Mouse (Mus musculus) embryonic facial prominence, embryonic 15.5 days (tissue): ENCODE results near the gene Nab1. TPM values are rescaled to one million over a fixed set of nuclear protein-coding genes. Genes with fewer than 3 reads are reported as not detected.
"Not testable (repeated sequence)": the region's sequence is repeated elsewhere in the genome, so short reads cannot be mapped to it uniquely, and the experiment has no call there.

Experiments used
- ATAC-seq: fragments of 200-750 bp; cut with Nextera tagmentation; 2 replicates; pipeline ENCODE4 v1.8.0; 2017; ENCODE audit warnings: low read depth, moderate TSS enrichment; ENCODE audit not compliant: insufficient number of reproducible peaks, low FRiP score, low TSS enrichment
- H3K27ac ChIP-seq: fragments of 300-500 bp; sonication (generic); replicated peaks from 2 replicates; pipeline ENCODE4 v1.5.1; 2015; ENCODE audit warnings: mild to moderate bottlenecking, inconsistent platforms
- H3K27me3 ChIP-seq: fragments of 300-500 bp; sonication (generic); 2 replicates; pipeline ENCODE4 v1.6.1; 2015; ENCODE audit warnings: inconsistent platforms
- H3K36me3 ChIP-seq: fragments of 300-500 bp; sonication (generic); 2 replicates; pipeline ENCODE4 v1.6.1; 2015; ENCODE audit warnings: mild to moderate bottlenecking, inconsistent platforms
- H3K4me1 ChIP-seq: fragments of 300-500 bp; sonication (generic); 2 replicates; pipeline ENCODE4 v1.6.1; 2015; ENCODE audit warnings: inconsistent platforms
- H3K4me2 ChIP-seq: fragments of 300-500 bp; sonication (generic); replicated peaks from 2 replicates; pipeline ENCODE4 v1.6.1; 2015; ENCODE audit warnings: mild to moderate bottlenecking, inconsistent platforms
- H3K4me3 ChIP-seq: fragments of 300-500 bp; sonication (generic); replicated peaks from 2 replicates; pipeline ENCODE4 v1.5.1; 2015; ENCODE audit warnings: mild to moderate bottlenecking, inconsistent platforms
- H3K9ac ChIP-seq: fragments of 300-500 bp; sonication (generic); 2 replicates; pipeline ENCODE4 v1.6.1; 2015; ENCODE audit warnings: inconsistent platforms
- H3K9me3 ChIP-seq: fragments of 300-500 bp; sonication (generic); replicated peaks from 2 replicates; pipeline ENCODE4 v1.6.1; 2016; ENCODE audit warnings: inconsistent platforms
- WGBS: fragments of 180-500 bp; shearing (Covaris S2); methylation state at CpG from one replicate; pipeline ENCODE4 v1.1.7; 2015; 5-methylcytosine and 5-hydroxymethylcytosine counted together
- polyA plus RNA-seq: library from polyadenylated mRNA; unstranded; fragments of >200 nt; fragmentation: Nextera tagmentation; extraction: Ambion mirVana; gene quantifications from 2 replicates; pipeline ENCODE4 v1.2.1, GENCODE M21; 2015

Nab1 gene
- 25.9 and 26.3 TPM in 2 replicates for polyA plus RNA-seq

- Histone ChIP-seq H3K9me3 (no peaks in the 10 kb centered on the region), H3K9ac (peak within 1 kb of the TSS; percentile 85), H3K27me3 (no peaks in the 10 kb centered on the region), H3K27ac (peak within 1 kb of the TSS; percentile 94), H3K4me1 (peaks cover 15% of the 10 kb centered on the region), H3K4me3 (peak within 1 kb of the TSS; percentile 82), H3K4me2 (peak within 1 kb of the TSS; percentile 69), H3K36me3 (no peaks in the 10 kb centered on the region)
- WGBS, result 3% methylated on average over 33 of the region's 80 CpGs
- ATAC-seq, result peak; percentile 87
Observed at GRCm38 (mm10) chr1:52500314-52500981, at the start of gene Nab1. TSS of gene Nab1 (minus strand) at chr1:52500679.

GRCm38 (mm10) chr1:52547451-52547850, 47.0 kb upstream of the Nab1 start:
- no peaks in the 10 kb centered on the region for H3K36me3 ChIP-seq
- no peaks in the 10 kb centered on the region for H3K4me1 ChIP-seq
- no peaks in the 10 kb centered on the region; the same call in 1 of the 2 replicates for H3K9me3 ChIP-seq
- H3K9ac ChIP-seq, result no peak overlapping the region
- ATAC-seq, result no peak
- 72% methylated on average over 5 of the region's 5 CpGs for WGBS
- H3K27ac ChIP-seq, result no peak overlapping the region
- no peak overlapping the region for H3K4me2 ChIP-seq
- no peak overlapping the region for H3K4me3 ChIP-seq
- no peaks in the 10 kb centered on the region for H3K27me3 ChIP-seq

GRCm38 (mm10) chr1:52546796-52547195, 46.3 kb upstream of the Nab1 start:
- Histone ChIP-seq H3K4me3 (no peak overlapping the region), H3K27me3 (no peaks in the 10 kb centered on the region), H3K27ac (no peak overlapping the region), H3K9ac (no peak overlapping the region), H3K36me3 (no peaks in the 10 kb centered on the region), H3K4me1 (no peaks in the 10 kb centered on the region), H3K4me2 (no peak overlapping the region), H3K9me3 (no peaks in the 10 kb centered on the region; the same call in 1 of the 2 replicates)
- WGBS, result 77% methylated on average over 3 of the region's 3 CpGs
- no peak for ATAC-seq

GRCm38 (mm10) chr1:52540124-52540523, 39.6 kb upstream of the Nab1 start:
- not testable (repeated sequence) for H3K9me3 ChIP-seq, ATAC-seq, H3K4me2 ChIP-seq, H3K9ac ChIP-seq, H3K27ac ChIP-seq, H3K4me3 ChIP-seq, H3K4me1 ChIP-seq, H3K36me3 ChIP-seq, H3K27me3 ChIP-seq
- 77% methylated on average over 3 of the region's 3 CpGs for WGBS

- Histone ChIP-seq H3K27ac (no peak overlapping the region), H3K9ac (no peak overlapping the region), H3K36me3 (no peaks in the 10 kb centered on the region), H3K4me2 (no peak overlapping the region), H3K9me3 (no peaks in the 10 kb centered on the region), H3K4me3 (no peak overlapping the region), H3K27me3 (no peaks in the 10 kb centered on the region), H3K4me1 (no peaks in the 10 kb centered on the region)
- no peak for ATAC-seq
Observed at GRCm38 (mm10) chr1:52529933-52530332, 29.5 kb upstream of the Nab1 start.

- Histone ChIP-seq H3K4me1 (no peaks in the 10 kb centered on the region), H3K27ac (no peak overlapping the region), H3K36me3 (no peaks in the 10 kb centered on the region), H3K27me3 (no peaks in the 10 kb centered on the region), H3K4me2 (no peak overlapping the region), H3K9ac (no peak overlapping the region), H3K9me3 (no peaks in the 10 kb centered on the region), H3K4me3 (no peak overlapping the region)
- 39% methylated on average over 2 of the region's 2 CpGs for WGBS
- no peak for ATAC-seq
Observed at GRCm38 (mm10) chr1:52527656-52528055, 27.2 kb upstream of the Nab1 start.

GRCm38 (mm10) chr1:52527252-52527651, 26.8 kb upstream of the Nab1 start:
- WGBS, result 54% methylated on average over 2 of the region's 2 CpGs
- no peak overlapping the region for H3K4me3 ChIP-seq
- H3K4me2 ChIP-seq, result no peak overlapping the region
- H3K4me1 ChIP-seq, result no peaks in the 10 kb centered on the region
- H3K9ac ChIP-seq, result no peak overlapping the region
- no peak overlapping the region for H3K27ac ChIP-seq
- no peak for ATAC-seq
- H3K9me3 ChIP-seq, result no peaks in the 10 kb centered on the region
- H3K36me3 ChIP-seq, result no peaks in the 10 kb centered on the region
- no peaks in the 10 kb centered on the region for H3K27me3 ChIP-seq

GRCm38 (mm10) chr1:52524663-52525062, 24.2 kb upstream of the Nab1 start:
- no peaks in the 10 kb centered on the region; the same call in 1 of the 2 replicates for H3K4me1 ChIP-seq
- WGBS, result 61% methylated on average over 5 of the region's 5 CpGs
- H3K27me3 ChIP-seq, result no peaks in the 10 kb centered on the region
- no peak overlapping the region for H3K4me3 ChIP-seq
- no peak overlapping the region for H3K27ac ChIP-seq
- no peak overlapping the region for H3K9ac ChIP-seq
- ATAC-seq, result no peak
- no peaks in the 10 kb centered on the region for H3K9me3 ChIP-seq
- no peak overlapping the region for H3K4me2 ChIP-seq
- H3K36me3 ChIP-seq, result no peaks in the 10 kb centered on the region

- H3K4me2 ChIP-seq, result no peak overlapping the region
- H3K9ac ChIP-seq, result no peak overlapping the region
- no peak overlapping the region for H3K27ac ChIP-seq
- ATAC-seq, result no peak
- H3K27me3 ChIP-seq, result no peaks in the 10 kb centered on the region
- H3K4me3 ChIP-seq, result no peak overlapping the region
- no peaks in the 10 kb centered on the region; the same call in 1 of the 2 replicates for H3K4me1 ChIP-seq
- H3K9me3 ChIP-seq, result no peaks in the 10 kb centered on the region
- 40% methylated on average over 7 of the region's 7 CpGs for WGBS
- H3K36me3 ChIP-seq, result no peaks in the 10 kb centered on the region
Observed at GRCm38 (mm10) chr1:52524150-52524549, 23.7 kb upstream of the Nab1 start.

GRCm38 (mm10) chr1:52521436-52521993, 21.0 kb upstream of the Nab1 start:
- Histone ChIP-seq H3K9me3 (no peaks in the 10 kb centered on the region), H3K9ac (no peak overlapping the region), H3K4me2 (no peak overlapping the region), H3K4me1 (no peaks in the 10 kb centered on the region; the same call in 1 of the 2 replicates), H3K36me3 (no peaks in the 10 kb centered on the region), H3K27me3 (no peaks in the 10 kb centered on the region), H3K27ac (no peak overlapping the region), H3K4me3 (no peak overlapping the region)
- ATAC-seq, result no peak
- WGBS, result 58% methylated on average over 8 of the region's 8 CpGs

- Histone ChIP-seq H3K4me1 (no peaks in the 10 kb centered on the region; the same call in 1 of the 2 replicates), H3K27me3 (no peaks in the 10 kb centered on the region), H3K4me2 (no peak overlapping the region), H3K9me3 (no peaks in the 10 kb centered on the region), H3K4me3 (no peak overlapping the region), H3K9ac (no peak overlapping the region), H3K36me3 (no peaks in the 10 kb centered on the region), H3K27ac (no peak overlapping the region)
- 87% methylated on average over 7 of the region's 7 CpGs for WGBS
- ATAC-seq, result no peak
Observed at GRCm38 (mm10) chr1:52520131-52520530, 19.7 kb upstream of the Nab1 start.

GRCm38 (mm10) chr1:52515249-52515648, 14.8 kb upstream of the Nab1 start:
- Histone ChIP-seq H3K36me3 (no peaks in the 10 kb centered on the region), H3K27ac (no peak overlapping the region), H3K4me1 (no peaks in the 10 kb centered on the region), H3K4me3 (no peak overlapping the region), H3K9ac (no peak overlapping the region), H3K4me2 (no peak overlapping the region), H3K27me3 (no peaks in the 10 kb centered on the region), H3K9me3 (no peaks in the 10 kb centered on the region)
- no peak for ATAC-seq
- 75% methylated on average over 3 of the region's 3 CpGs for WGBS
